Mouse (Mus musculus) liver, adult 2 months (tissue): Measurements from ENCODE around the gene Slc28a2. TPM values are rescaled to one million over a fixed set of nuclear protein-coding genes. Genes with fewer than 3 reads are reported as not detected.
"Not testable (repeated sequence)": the region's sequence is repeated elsewhere in the genome, so short reads cannot be mapped to it uniquely, and the experiment has no call there.

Source experiments
- DNase-seq: peaks from one replicate; pipeline ENCODE4 v3.0.0-alpha.2; 2011; ENCODE audit warnings: low read depth, low spot score; ENCODE audit errors: extremely low read depth
- H3K27ac ChIP-seq: fragments of 200-500 bp; replicated peaks from 2 replicates; pipeline ENCODE4 v1.5.1; 2012; ENCODE audit warnings: low read depth, mild to moderate bottlenecking, control low read depth, inconsistent platforms, low read length; ENCODE audit not compliant: insufficient read depth
- H3K27me3 ChIP-seq: fragments of 200-500 bp; 2 replicates; pipeline ENCODE4 v1.6.1; 2012; ENCODE audit warnings: mild to moderate bottlenecking, moderate library complexity, low read length, inconsistent platforms; ENCODE audit not compliant: control insufficient read depth, insufficient read depth
- H3K36me3 ChIP-seq: fragments of 200-500 bp; 2 replicates; pipeline ENCODE4 v1.6.1; 2012; ENCODE audit warnings: low read length, inconsistent platforms; ENCODE audit not compliant: control insufficient read depth, insufficient read depth
- H3K4me1 ChIP-seq: fragments of 200-500 bp; 2 replicates; pipeline ENCODE4 v1.6.1; 2011; ENCODE audit warnings: low read length; ENCODE audit not compliant: control insufficient read depth, insufficient read depth
- H3K4me3 ChIP-seq: fragments of 200-500 bp; 2 replicates; pipeline ENCODE4 v1.5.1; 2011; ENCODE audit warnings: low read depth, mild to moderate bottlenecking, control low read depth, low read length, moderate library complexity; ENCODE audit not compliant: insufficient read depth
- H3K79me2 ChIP-seq: fragments of 200-500 bp; 2 replicates; pipeline ENCODE4 v1.6.1; 2012; ENCODE audit warnings: inconsistent platforms, mild to moderate bottlenecking, low read length, moderate library complexity; ENCODE audit not compliant: control insufficient read depth, insufficient read depth
- H3K9ac ChIP-seq: fragments of 200-500 bp; 2 replicates; pipeline ENCODE4 v1.6.1; 2012; ENCODE audit warnings: low read depth, mild to moderate bottlenecking, control low read depth, inconsistent platforms, low read length
- CTCF ChIP-seq: fragments of 200-500 bp; IDR thresholded peaks from 2 replicates; pipeline ENCODE4 v1.5.1; 2011; ENCODE audit warnings: low read depth, low read length, control low read depth
- POLR2A ChIP-seq: fragments of 200-500 bp; IDR thresholded peaks from 2 replicates; pipeline ENCODE4 v1.6.1; 2011; ENCODE audit warnings: low read length, control low read depth; ENCODE audit not compliant: insufficient read depth; ENCODE audit errors: extremely low read depth
- WGBS: fragments of 180-500 bp; shearing (Covaris S2); methylation state at CpG from one replicate; pipeline ENCODE4 v1.1.7; 2018; 5-methylcytosine and 5-hydroxymethylcytosine counted together
- polyA plus RNA-seq: library from polyadenylated mRNA; depleted of rRNA; stranded (reverse); fragments of >200 nt; gene quantifications from 2 replicates; pipeline ENCODE4 v1.2.3, GENCODE M21; 2012
- total RNA-seq: library from RNA; depleted of rRNA; stranded (reverse); fragments of >200 nt; gene quantifications from 2 replicates; pipeline ENCODE4 v1.2.3, GENCODE M21; 2014

The Slc28a2 gene
- total and polyA plus RNA-seq, 2 experiments: 0.38 to 1.7 TPM

- Histone ChIP-seq H3K79me2 (no peaks in the 10 kb centered on the region), H3K36me3 (no peaks in the 10 kb centered on the region), H3K27me3 (no peaks in the 10 kb centered on the region), H3K4me3 (no peak overlapping the region), H3K27ac (no peak overlapping the region), H3K9ac (no peak overlapping the region), H3K4me1 (no peaks in the 10 kb centered on the region)
- WGBS: 86% methylated on average over 4 of the region's 4 CpGs
- TF ChIP-seq POLR2A: no peak
- TF ChIP-seq CTCF: no peak
- peak; percentile 4 for DNase-seq
Observed at GRCm38 (mm10) chr2:122450351-122450750, 24.1 kb downstream of the Slc28a2 start.

DNA sequence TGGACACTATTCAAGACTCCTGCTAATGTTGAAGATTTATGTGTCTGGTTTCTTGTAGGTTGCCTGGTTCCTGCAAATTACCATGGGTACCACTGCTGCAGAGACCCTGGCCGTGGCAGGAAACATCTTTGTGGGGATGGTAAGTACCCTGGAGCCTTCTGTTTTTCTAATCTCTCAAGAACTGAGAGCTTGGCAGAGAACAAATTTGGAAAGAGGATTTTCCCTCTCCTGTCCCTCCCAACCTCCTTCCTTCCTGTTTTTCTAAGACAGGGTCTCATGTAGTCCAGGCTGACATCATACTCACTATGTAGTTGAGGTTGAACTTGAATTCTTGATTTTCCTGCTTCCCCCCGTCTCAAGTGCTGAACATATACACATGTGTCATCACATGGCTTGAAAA is 26.1 kb downstream of the Slc28a2 start:
- Histone ChIP-seq H3K4me1 (no peaks in the 10 kb centered on the region), H3K27me3 (no peaks in the 10 kb centered on the region), H3K9ac (no peak overlapping the region), H3K36me3 (no peaks in the 10 kb centered on the region), H3K4me3 (no peak overlapping the region), H3K79me2 (no peaks in the 10 kb centered on the region), H3K27ac (no peak overlapping the region)
- WGBS: 54% methylated on average over 2 of the region's 2 CpGs
- DNase-seq: peak; percentile 7
- no peak for TF ChIP-seq CTCF
- TF ChIP-seq POLR2A: no peak

- WGBS: 43% methylated on average over 11 of the region's 11 CpGs
- H3K9ac ChIP-seq: no peak overlapping the region
- DNase-seq: peak; percentile 4
- H3K36me3 ChIP-seq: no peaks in the 10 kb centered on the region
- no peak overlapping the region for H3K27ac ChIP-seq
- H3K79me2 ChIP-seq: no peaks in the 10 kb centered on the region
- H3K4me1 ChIP-seq: peaks cover 4% of the 10 kb centered on the region; the same call in 1 of the 2 replicates
- no peak overlapping the region for H3K4me3 ChIP-seq
- H3K27me3 ChIP-seq: no peaks in the 10 kb centered on the region
- TF ChIP-seq CTCF (no peak), POLR2A (no peak)
Observed at GRCm38 (mm10) chr2:122466901-122467300, 40.6 kb downstream of the Slc28a2 start.

DNA sequence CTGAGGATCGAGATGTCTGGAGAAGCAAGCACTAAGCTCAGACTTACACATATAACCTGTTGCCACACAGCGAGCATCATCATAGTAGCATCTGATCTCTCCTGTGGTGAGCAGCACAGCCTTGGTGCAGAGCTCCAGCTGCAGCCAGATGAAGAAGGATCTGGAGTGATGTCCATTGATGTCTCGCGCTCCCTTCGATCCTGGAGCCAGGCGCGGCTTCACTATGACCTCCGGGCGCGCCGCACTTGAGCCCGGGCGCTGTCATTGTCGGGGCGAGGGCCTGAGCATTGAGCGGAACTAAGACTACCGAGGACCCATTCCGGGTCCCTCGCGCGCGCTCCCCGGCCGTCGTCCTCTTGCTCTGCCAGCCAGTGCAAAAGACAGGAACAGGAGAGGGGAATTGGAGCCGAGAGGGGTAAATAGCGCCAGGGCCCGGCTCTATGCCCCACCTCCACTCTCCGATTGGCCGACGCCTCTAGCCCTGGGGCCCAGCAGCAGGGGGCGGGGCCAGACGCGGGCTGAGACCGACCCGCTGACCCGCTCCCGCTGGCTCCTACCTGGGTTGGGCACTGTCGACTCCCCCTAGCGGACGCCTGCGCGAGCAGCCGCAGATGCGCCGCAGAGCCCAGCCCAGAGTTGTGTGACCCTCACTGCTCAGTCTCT is 41.2 kb downstream of the Slc28a2 start:
- no peaks in the 10 kb centered on the region for H3K79me2 ChIP-seq
- under 1% methylated on average over 46 of the region's 46 CpGs for WGBS
- H3K9ac ChIP-seq: peak overlapping the region; percentile 58
- no peaks in the 10 kb centered on the region for H3K27me3 ChIP-seq
- peak; percentile 76 for DNase-seq
- no peaks in the 10 kb centered on the region for H3K36me3 ChIP-seq
- peaks cover 4% of the 10 kb centered on the region; the same call in 1 of the 2 replicates for H3K4me1 ChIP-seq
- H3K27ac ChIP-seq: no peak overlapping the region
- peak overlapping the region; percentile 64 for H3K4me3 ChIP-seq
- TF ChIP-seq POLR2A: 0 out of 2 replicates have a peak, but pooled peaks have one; percentile 7
- TF ChIP-seq CTCF: peak; percentile 85

DNA sequence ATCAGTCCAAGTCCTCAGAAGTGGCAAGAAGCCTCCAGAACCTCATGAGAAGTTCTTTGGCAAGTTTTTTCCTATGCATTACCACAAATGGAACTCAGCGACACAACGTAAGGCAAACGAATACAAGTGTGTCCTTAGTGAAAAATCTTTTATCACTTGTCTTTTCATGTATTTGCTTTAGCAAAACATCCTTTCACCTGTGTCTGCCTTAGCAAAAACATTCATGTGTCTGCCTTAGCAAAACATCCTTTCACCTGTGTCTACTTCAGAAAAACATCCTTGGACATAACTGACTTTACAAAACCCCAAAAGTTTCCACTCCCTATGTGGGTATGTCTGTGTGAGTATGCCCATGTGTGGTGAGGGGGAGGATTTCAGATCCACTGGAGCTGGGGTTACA is 42.9 kb downstream of the Slc28a2 start:
- TF ChIP-seq POLR2A (no peak), CTCF (no peak)
- Histone ChIP-seq H3K4me3 (no peak overlapping the region), H3K27ac (no peak overlapping the region), H3K4me1 (peaks cover 4% of the 10 kb centered on the region; the same call in 1 of the 2 replicates), H3K36me3 (no peaks in the 10 kb centered on the region), H3K27me3 (no peaks in the 10 kb centered on the region), H3K79me2 (no peaks in the 10 kb centered on the region), H3K9ac (no peak overlapping the region)
- WGBS: 87% methylated on average over 3 of the region's 3 CpGs
- no peak for DNase-seq

- no peak for DNase-seq
- Histone ChIP-seq H3K27ac (no peak overlapping the region), H3K4me1 (no peaks in the 10 kb centered on the region), H3K27me3 (no peaks in the 10 kb centered on the region), H3K9ac (no peak overlapping the region), H3K4me3 (no peak overlapping the region), H3K36me3 (no peaks in the 10 kb centered on the region), H3K79me2 (no peaks in the 10 kb centered on the region)
- TF ChIP-seq POLR2A: no peak
- no peak for TF ChIP-seq CTCF
Observed at GRCm38 (mm10) chr2:122476585-122476984, 50.3 kb downstream of the Slc28a2 start.

DNA sequence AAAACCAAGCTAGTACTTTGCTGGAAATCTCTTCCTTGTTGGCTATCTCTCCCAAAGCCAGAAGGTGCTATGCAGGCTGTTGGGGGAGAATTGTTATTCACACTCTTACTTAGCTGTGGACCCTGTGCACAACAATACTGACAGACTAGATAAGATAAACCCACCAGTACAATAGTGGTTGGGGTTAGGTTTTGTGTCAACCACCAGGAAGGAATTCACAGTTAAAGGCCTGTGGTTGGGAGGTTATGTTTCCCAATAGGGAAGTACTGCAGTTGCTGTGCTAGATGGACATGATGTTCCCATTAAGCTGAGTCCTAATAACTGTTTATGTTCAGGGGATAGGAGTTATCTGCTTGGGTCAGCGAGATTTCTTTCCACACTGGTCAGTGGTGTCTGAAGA is 57.5 kb downstream of the Slc28a2 start:
- not testable (repeated sequence) for H3K4me1 ChIP-seq, DNase-seq, H3K36me3 ChIP-seq, H3K27ac ChIP-seq, H3K27me3 ChIP-seq, H3K4me3 ChIP-seq, H3K79me2 ChIP-seq, H3K9ac ChIP-seq
- 41% methylated on average over 1 of the region's 1 CpGs for WGBS
